Mouse (Mus musculus) layer of hippocampus, adult 11-12 months (tissue): ENCODE measurements around the gene Gm49339.
"Not testable (repeated sequence)": the region's sequence is repeated elsewhere in the genome, so short reads cannot be mapped to it uniquely, and the experiment has no call there.

Source experiments
- DNase-seq: peaks from one replicate; pipeline ENCODE4 v3.0.0; 2022; ENCODE audit warnings: low spot score

Gene Gm49339

GRCm38 (mm10) chr10:51480397-51480796, at the start of gene Gm49339, which contains the start of gene Lilr4b:
Gene Gm49339 (plus strand): TSS chr10:51480612.
Gene Lilr4b (plus strand): TSS chr10:51480632.
- not testable (repeated sequence) for DNase-seq

GRCm38 (mm10) chr10:51432940-51433339, 47.5 kb upstream of the Gm49339 start:
- no peak for DNase-seq

GRCm38 (mm10) chr10:51435684-51436083, 44.7 kb upstream of the Gm49339 start:
- DNase-seq = no peak

- no peak for DNase-seq
These were observed 28.8 kb upstream of the Gm49339 start for GRCm38 (mm10) chr10:51451610-51452009.

- DNase-seq = peak; percentile 21
These were observed 26.7 kb upstream of the Gm49339 start for GRCm38 (mm10) chr10:51453616-51454298.

- DNase-seq = no peak
These were observed 26.0 kb upstream of the Gm49339 start for GRCm38 (mm10) chr10:51454365-51454764.

GRCm38 (mm10) chr10:51455762-51456161, 24.6 kb upstream of the Gm49339 start:
- DNase-seq = no peak

GRCm38 (mm10) chr10:51456369-51456768, 24.0 kb upstream of the Gm49339 start:
- DNase-seq = no peak

- DNase-seq = not testable (repeated sequence)
These were observed 16.6 kb upstream of the Gm49339 start for GRCm38 (mm10) chr10:51463800-51464199.

- DNase-seq = not testable (repeated sequence)
These were observed 10.3 kb downstream of the Gm49339 start, which contains the start of gene Lilrb4a for GRCm38 (mm10) chr10:51490691-51491090. Gene Lilrb4a (plus strand): TSS chr10:51490956.

GRCm38 (mm10) chr10:51520021-51520420, 39.6 kb downstream of the Gm49339 start:
- DNase-seq = no peak

- DNase-seq = no peak
These were observed 41.0 kb downstream of the Gm49339 start for GRCm38 (mm10) chr10:51521453-51521852.

- peak; percentile 4 for DNase-seq
These were observed 45.7 kb downstream of the Gm49339 start for GRCm38 (mm10) chr10:51526090-51526489.

GRCm38 (mm10) chr10:51526633-51527032, 46.2 kb downstream of the Gm49339 start:
- DNase-seq = no peak

GRCm38 (mm10) chr10:51528840-51529434, 48.5 kb downstream of the Gm49339 start:
- peak; percentile 9 for DNase-seq

GRCm38 (mm10) chr10:51529497-51529896, 49.1 kb downstream of the Gm49339 start:
- DNase-seq = no peak

- DNase-seq = no peak
These were observed 50.4 kb downstream of the Gm49339 start for GRCm38 (mm10) chr10:51530813-51531212.
